Mouse (Mus musculus) lung, adult 2 months (tissue): ENCODE measurements around the gene 1810010D01Rik.

Source experiments
- CTCF ChIP-seq: fragments of 200-500 bp; IDR thresholded peaks from 2 replicates; pipeline ENCODE4 v1.5.1; 2011; ENCODE audit warnings: mild to moderate bottlenecking, low read length, control low read depth; ENCODE audit not compliant: insufficient read depth
- POLR2A ChIP-seq: fragments of 200-500 bp; IDR thresholded peaks from 2 replicates; pipeline ENCODE4 v1.6.1; 2011; ENCODE audit warnings: low read depth, mild to moderate bottlenecking, control low read depth, low read length, borderline replicate concordance; ENCODE audit errors: extremely low read depth

GRCm38 (mm10) chr7:145250225-145250624 is 42.3 kb upstream of the 1810010D01Rik start:
- no peak for TF ChIP-seq CTCF
- no peak for TF ChIP-seq POLR2A
